Mouse (Mus musculus): ENCODE results near the gene Gm21974.

DNA sequence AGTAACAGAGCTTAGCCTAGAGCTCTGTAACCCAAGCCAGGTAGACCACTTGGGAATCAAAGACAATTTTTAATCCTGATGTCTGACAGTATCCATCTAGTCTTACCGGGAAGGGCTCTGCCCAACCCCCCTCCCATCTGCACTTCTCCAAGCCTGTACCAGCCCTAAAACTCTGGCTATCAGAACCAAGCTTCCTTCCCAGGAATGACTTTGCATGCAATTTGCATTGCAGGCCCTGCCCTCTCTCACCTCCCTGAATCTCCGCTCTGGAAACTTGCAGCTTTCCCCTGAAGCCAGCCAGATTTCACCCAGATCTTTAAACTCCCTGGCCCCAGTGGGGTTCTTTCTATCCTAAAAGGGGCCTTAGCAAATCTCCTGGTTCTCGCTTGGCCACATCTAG lies 7.5 kb downstream of the Gm21974 start:
- TF ChIP-seq GATA1 (IDR thresholded peaks at IDR 0.05; ENCODE audit: borderline replicate concordance, low read length) (no peak), CTCF (IDR thresholded peaks at IDR 0.05; ENCODE audit: low read depth, low read length) (no peak)
